13 mouse cellular contexts compared by ENCODE assay signal in the genomic region with DNA sequence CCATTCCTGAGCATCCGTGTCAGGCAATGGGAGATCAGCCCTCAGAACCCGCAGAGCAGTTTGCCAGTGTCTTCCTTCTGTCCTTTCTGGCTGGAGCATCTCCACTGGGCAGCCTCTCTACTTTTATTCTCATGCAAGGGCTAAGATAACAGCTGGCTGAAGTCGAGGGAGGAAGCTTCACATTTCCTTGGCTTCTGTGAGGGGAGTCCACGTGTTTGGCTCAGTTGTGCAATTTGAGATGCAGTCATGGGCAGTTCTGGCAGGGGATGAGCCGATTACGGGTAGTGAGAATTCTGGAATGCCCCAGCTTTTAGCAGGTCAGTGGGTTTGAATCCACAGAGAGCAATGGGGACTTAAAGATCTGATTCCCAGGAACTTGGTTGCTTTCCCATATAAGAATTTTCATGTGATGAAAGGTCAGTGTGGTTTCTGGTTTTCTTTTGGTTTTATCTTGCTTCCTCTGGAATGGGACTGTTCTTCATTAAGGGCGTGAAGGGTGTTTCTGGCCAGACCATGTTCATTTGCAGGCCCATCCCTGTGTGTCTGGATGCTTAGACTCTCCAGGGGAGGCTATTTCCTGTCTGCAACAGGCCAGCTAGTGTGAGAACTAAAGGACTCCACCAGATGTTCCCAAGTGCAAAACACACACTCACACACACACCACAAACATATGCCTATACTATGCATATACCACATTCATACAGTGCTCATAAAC. TPM values are rescaled to one million over a fixed set of nuclear protein-coding genes. Genes with fewer than 3 reads are reported as not detected.
DNase-seq lines count a peak whose midpoint lies in the region; ATAC-seq and TF ChIP-seq lines count a peak whose summit lies in the region.
"Had no signal": no experiment of that assay in that cellular context is flagged by ENCODE, and none has a peak within 500 bp of the region (broad histone marks: within the 10 kb centered on the region; RNA-seq: fewer than 3 reads in every experiment).

No protein-coding gene starts in this region.

- H3K36me3 ChIP-seq in midbrain, embryonic 12.5 days, result no peaks in the 10 kb centered on the region
- no peaks in the 10 kb centered on the region for H3K36me3 ChIP-seq in midbrain, postnatal 0 days (ENCODE audit: insufficient read depth, low read length)
- no peaks in the 10 kb centered on the region for H3K36me3 ChIP-seq in limb, embryonic 14.5 days (ENCODE audit: control insufficient read depth, insufficient read depth, low read length)
- no peaks in the 10 kb centered on the region for H3K36me3 ChIP-seq in stomach, postnatal 0 days (ENCODE audit: control insufficient read depth, insufficient read depth, low read length)
- H3K36me3 ChIP-seq: hindbrain, embryonic 13.5 days had no signal

- TF ChIP-seq POLR2A in limb, embryonic 14.5 days (IDR thresholded peaks at IDR 0.05; ENCODE audit: borderline replicate concordance, extremely low read depth, insufficient read depth, insufficient read length), result no peak

- H3K27ac ChIP-seq in midbrain, embryonic 12.5 days (replicated peaks), result no peak overlapping the region
- H3K27ac ChIP-seq in midbrain, postnatal 0 days (ENCODE audit: low read depth, low read length), result no peak overlapping the region
- no peak overlapping the region for H3K27ac ChIP-seq in limb, embryonic 14.5 days (replicated peaks; ENCODE audit: low read depth, low read length)
- no peak overlapping the region for H3K27ac ChIP-seq in stomach, postnatal 0 days (replicated peaks)
- H3K27ac ChIP-seq: hindbrain, embryonic 13.5 days; macrophage had no signal

- ATAC-seq in midbrain, embryonic 12.5 days (ENCODE audit: low FRiP score, low read depth), result 0 out of 2 replicates have a peak, but pooled peaks have one; percentile 21
- no peak for ATAC-seq in midbrain, postnatal 0 days (ENCODE audit: low FRiP score)
- 0 out of 2 replicates have a peak, but pooled peaks have one; percentile 26 for ATAC-seq in limb, embryonic 14.5 days (ENCODE audit: low FRiP score, low read depth)
- no peak for ATAC-seq in stomach, postnatal 0 days (ENCODE audit: low FRiP score, low TSS enrichment)
- ATAC-seq in inflammation-experienced regulatory T-cells, adult 6 months, result no peak

- H3K4me2 ChIP-seq in midbrain, embryonic 12.5 days (replicated peaks), result no peak overlapping the region
- no peak overlapping the region for H3K4me2 ChIP-seq in midbrain, postnatal 0 days (ENCODE audit: low read depth, low read length, poor library complexity, severe bottlenecking)
- H3K4me2 ChIP-seq in limb, embryonic 14.5 days (replicated peaks; ENCODE audit: low read depth, low read length, severe bottlenecking), result no peak overlapping the region
- H3K4me2 ChIP-seq in stomach, postnatal 0 days (replicated peaks; ENCODE audit: low read depth), result no peak overlapping the region
- H3K4me2 ChIP-seq: hindbrain, embryonic 13.5 days had no signal

- no peaks in the 10 kb centered on the region for H3K27me3 ChIP-seq in midbrain, embryonic 12.5 days
- no peaks in the 10 kb centered on the region for H3K27me3 ChIP-seq in midbrain, postnatal 0 days (ENCODE audit: insufficient read depth, low read length)
- H3K27me3 ChIP-seq in limb, embryonic 14.5 days (ENCODE audit: control insufficient read depth, insufficient read depth, low read length), result no peaks in the 10 kb centered on the region
- H3K27me3 ChIP-seq in stomach, postnatal 0 days (ENCODE audit: control insufficient read depth, insufficient read depth, low read length), result no peaks in the 10 kb centered on the region
- H3K27me3 ChIP-seq: hindbrain, embryonic 13.5 days had no signal

- TF ChIP-seq CTCF in midbrain, postnatal 0 days (IDR thresholded peaks at IDR 0.05), result no peak
- no peak for TF ChIP-seq CTCF in stomach, postnatal 0 days (IDR thresholded peaks at IDR 0.05; ENCODE audit: low read depth)

- H3K4me1 ChIP-seq in midbrain, embryonic 12.5 days, result no peaks in the 10 kb centered on the region
- H3K4me1 ChIP-seq in midbrain, postnatal 0 days (ENCODE audit: insufficient read depth, low read length), result no peaks in the 10 kb centered on the region
- no peaks in the 10 kb centered on the region for H3K4me1 ChIP-seq in limb, embryonic 14.5 days (ENCODE audit: control insufficient read depth, insufficient read depth, low read length)
- no peaks in the 10 kb centered on the region for H3K4me1 ChIP-seq in stomach, postnatal 0 days (replicated peaks; ENCODE audit: control insufficient read depth, insufficient read depth)
- H3K4me1 ChIP-seq: hindbrain, embryonic 13.5 days had no signal

- no peak overlapping the region for H3K9ac ChIP-seq in midbrain, embryonic 12.5 days (replicated peaks)
- H3K9ac ChIP-seq in midbrain, postnatal 0 days (replicated peaks; ENCODE audit: low read length, poor library complexity, severe bottlenecking), result no peak overlapping the region
- H3K9ac ChIP-seq in limb, embryonic 14.5 days (ENCODE audit: low read depth, low read length, severe bottlenecking), result no peak overlapping the region
- H3K9ac ChIP-seq in stomach, postnatal 0 days (ENCODE audit: low read length), result no peak overlapping the region
- H3K9ac ChIP-seq: hindbrain, embryonic 13.5 days had no signal

- TF ChIP-seq EP300 in stomach, postnatal 0 days (optimal IDR thresholded peaks at IDR 0.05), result no peak

- peak; percentile 12 for DNase-seq in adrenal gland, postnatal 14 days
- no peak for DNase-seq in adrenal gland, postnatal 4 days (ENCODE audit: low spot score in 2 of 2)
- DNase-seq in midbrain, postnatal 0 days (ENCODE audit: low spot score), result no peak
- DNase-seq in limb, embryonic 14.5 days (ENCODE audit: low spot score), result no peak
- peak; percentile 8 for DNase-seq in stomach, postnatal 0 days (ENCODE audit: low spot score)
- no peak for DNase-seq in thymus, adult 18-20 months
- DNase-seq: kidney, postnatal 14 days; thymus, postnatal 36 days had no signal

- 71% methylated on average over 7 of the region's 7 CpGs for WGBS in midbrain, embryonic 12.5 days
- WGBS in midbrain, postnatal 0 days, result 70% methylated on average over 7 of the region's 7 CpGs
- 70% methylated on average over 7 of the region's 7 CpGs for WGBS in limb, embryonic 14.5 days
- 61% methylated on average over 7 of the region's 7 CpGs for WGBS in stomach, postnatal 0 days

- H3K9me3 ChIP-seq in midbrain, embryonic 12.5 days, result peaks cover 83% of the 10 kb centered on the region
- H3K9me3 ChIP-seq in midbrain, postnatal 0 days (ENCODE audit: low read length), result peaks cover 74% of the 10 kb centered on the region
- peaks cover 71% of the 10 kb centered on the region for H3K9me3 ChIP-seq in limb, embryonic 14.5 days (ENCODE audit: control insufficient read depth, low read length)
- H3K9me3 ChIP-seq in stomach, postnatal 0 days (ENCODE audit: control insufficient read depth, low read length), result peaks cover 45% of the 10 kb centered on the region

- H3K4me3 ChIP-seq in midbrain, embryonic 12.5 days, result no peak overlapping the region
- no peak overlapping the region for H3K4me3 ChIP-seq in midbrain, postnatal 0 days (ENCODE audit: low read depth, low read length)
- H3K4me3 ChIP-seq in limb, embryonic 14.5 days (replicated peaks; ENCODE audit: low read length), result no peak overlapping the region
- 0 out of 2 replicates have a peak overlapping the region, but pooled peaks have one; percentile 1 for H3K4me3 ChIP-seq in stomach, postnatal 0 days (ENCODE audit: low read depth, low read length)
- H3K4me3 ChIP-seq: hindbrain, embryonic 13.5 days had no signal

RNA-seq across cellular contexts. Expression of a gene that starts 8.7 kb away (rescaled TPM):
- not detected in 2 replicates for total RNA-seq in adrenal gland, postnatal 14 days (2021)
- not detected for total RNA-seq in adrenal gland, postnatal 4 days (2021)
- polyA plus RNA-seq in midbrain, embryonic 12.5 days (2016; fragmentation: Nextera tagmentation; extraction: Ambion mirVana), result not detected in 2 replicates
- not detected in 2 replicates for total RNA-seq in midbrain, postnatal 0 days (2014; rRNA removed)
- polyA plus RNA-seq in midbrain, postnatal 0 days (2015; fragmentation: Nextera tagmentation; extraction: Ambion mirVana), result not detected in 2 replicates
- polyA plus RNA-seq in limb, embryonic 14.5 days (2012; rRNA removed), result not detected in 2 replicates
- polyA plus RNA-seq in limb, embryonic 14.5 days (2014; fragmentation: Nextera tagmentation; extraction: Ambion mirVana), result not detected in 2 replicates
- 0.08 TPM in 1 of 2 replicates, not detected in the other for polyA plus RNA-seq in stomach, postnatal 0 days (2015; fragmentation: Nextera tagmentation; extraction: Ambion mirVana)
- not detected for polyA plus RNA-seq in inflammation-experienced regulatory T-cells, adult 6 months (2017; shearing (Covaris generic))
- polyA plus RNA-seq: brain, embryonic 14.5 days; hindbrain, embryonic 13.5 days; macrophage had no signal

RNA-seq across cellular contexts. Expression of a gene that starts 17.8 kb away (rescaled TPM):
- not detected in 2 replicates for total RNA-seq in adrenal gland, postnatal 14 days (2021)
- not detected for total RNA-seq in adrenal gland, postnatal 4 days (2021)
- polyA plus RNA-seq in midbrain, embryonic 12.5 days (2016; fragmentation: Nextera tagmentation; extraction: Ambion mirVana), result not detected in 2 replicates
- total RNA-seq in midbrain, postnatal 0 days (2014; rRNA removed), result not detected in 2 replicates
- polyA plus RNA-seq in midbrain, postnatal 0 days (2015; fragmentation: Nextera tagmentation; extraction: Ambion mirVana), result not detected in 2 replicates
- not detected in 2 replicates for polyA plus RNA-seq in limb, embryonic 14.5 days (2012; rRNA removed)
- polyA plus RNA-seq in limb, embryonic 14.5 days (2014; fragmentation: Nextera tagmentation; extraction: Ambion mirVana), result not detected in 2 replicates
- polyA plus RNA-seq in stomach, postnatal 0 days (2015; fragmentation: Nextera tagmentation; extraction: Ambion mirVana), result 0.07 TPM in 1 of 2 replicates, not detected in the other
- polyA plus RNA-seq in inflammation-experienced regulatory T-cells, adult 6 months (2017; shearing (Covaris generic)), result not detected
- polyA plus RNA-seq: brain, embryonic 14.5 days; hindbrain, embryonic 13.5 days; macrophage had no signal

Comparison
In these comparisons a context has a peak if more than half of its experiments do, and no peak if none do; other contexts are left out.
1. DNase-seq: peak in adrenal gland, postnatal 14 days (single experiment) and stomach, postnatal 0 days (single experiment); none in adrenal gland, postnatal 4 days (0 of 2), midbrain, postnatal 0 days (single experiment), limb, embryonic 14.5 days (single experiment) and thymus, adult 18-20 months (0 of 2).
2. ATAC-seq: peak in midbrain, embryonic 12.5 days (single experiment) and limb, embryonic 14.5 days (single experiment); none in midbrain, postnatal 0 days (single experiment), stomach, postnatal 0 days (single experiment) and inflammation-experienced regulatory T-cells, adult 6 months (single experiment).